Mouse (Mus musculus) liver, embryonic 14.5 days (tissue): Measurements from ENCODE around the gene Dhx40.

ENCODE experiments used
- CTCF ChIP-seq: IDR thresholded peaks from 2 replicates; pipeline ENCODE4 v1.5.1; 2016; ENCODE audit warnings: antibody characterized with exemption, low read depth, control low read depth
- EP300 ChIP-seq: IDR thresholded peaks from 2 replicates; pipeline ENCODE4 v1.6.1; 2016; ENCODE audit warnings: antibody characterized with exemption, low read depth

GRCm38 (mm10) chr11:86756156-86757141 is 51.1 kb downstream of the Dhx40 start:
- TF ChIP-seq EP300, result no peak
- TF ChIP-seq CTCF, result 0 out of 2 replicates have a peak, but pooled peaks have one; percentile 10
